Mouse (Mus musculus): Measurements from ENCODE around the gene Phox2a. TPM values are rescaled to one million over a fixed set of nuclear protein-coding genes. Genes with fewer than 3 reads are reported as not detected.

The Phox2a gene
- 0.11 TPM in 1 of 2 replicates, not detected in the other for polyA plus RNA-seq (2016; fragmentation: Nextera tagmentation; extraction: Ambion mirVana)

GRCm38 (mm10) chr7:101817861-101818401 is at the start of gene Phox2a:
Gene Phox2a (plus strand): TSS chr7:101818313.
- Histone ChIP-seq H3K36me3 (peaks cover 3% of the 10 kb centered on the region), H3K27ac (peak within 1 kb of the TSS; percentile 50), H3K4me3 (peak within 1 kb of the TSS; percentile 49), H3K9me3 (replicated peaks) (no peaks in the 10 kb centered on the region), H3K4me1 (peaks cover 40% of the 10 kb centered on the region), H3K27me3 (ENCODE audit: low read depth, poor library complexity, severe bottlenecking) (peaks cover 77% of the 10 kb centered on the region)
- DNase-seq (ENCODE audit: low spot score), result peak; percentile 40
- WGBS, result 1% methylated on average over 44 of the region's 45 CpGs

- no peaks in the 10 kb centered on the region for H3K9me3 ChIP-seq (replicated peaks)
- H3K4me3 ChIP-seq, result no peak overlapping the region
- H3K27me3 ChIP-seq (ENCODE audit: low read depth, poor library complexity, severe bottlenecking), result no peaks in the 10 kb centered on the region
- H3K36me3 ChIP-seq, result peaks cover 4% of the 10 kb centered on the region; the same call in 1 of the 2 replicates
- H3K27ac ChIP-seq, result no peak overlapping the region
- 86% methylated on average over 7 of the region's 7 CpGs for WGBS
- peaks cover 15% of the 10 kb centered on the region for H3K4me1 ChIP-seq
- DNase-seq (ENCODE audit: low spot score), result no peak
Measured at GRCm38 (mm10) chr7:101770051-101770450, 48.1 kb upstream of the Phox2a start.

- Histone ChIP-seq H3K27me3 (ENCODE audit: low read depth, poor library complexity, severe bottlenecking) (no peaks in the 10 kb centered on the region), H3K4me3 (no peak overlapping the region), H3K36me3 (peaks cover 4% of the 10 kb centered on the region; the same call in 1 of the 2 replicates), H3K9me3 (replicated peaks) (no peaks in the 10 kb centered on the region), H3K27ac (no peak overlapping the region; the same call in 1 of the 2 replicates), H3K4me1 (peaks cover 15% of the 10 kb centered on the region)
- DNase-seq (ENCODE audit: low spot score), result no peak
- 70% methylated on average over 1 of the region's 1 CpGs for WGBS
Measured at GRCm38 (mm10) chr7:101771604-101772003, 46.5 kb upstream of the Phox2a start.

GRCm38 (mm10) chr7:101772687-101773086 is 45.4 kb upstream of the Phox2a start:
- no peaks in the 10 kb centered on the region for H3K27me3 ChIP-seq (ENCODE audit: low read depth, poor library complexity, severe bottlenecking)
- 74% methylated on average over 8 of the region's 8 CpGs for WGBS
- peaks cover 15% of the 10 kb centered on the region for H3K4me1 ChIP-seq
- peaks cover 7% of the 10 kb centered on the region; the same call in 1 of the 2 replicates for H3K36me3 ChIP-seq
- no peak overlapping the region for H3K27ac ChIP-seq
- no peaks in the 10 kb centered on the region for H3K9me3 ChIP-seq (replicated peaks)
- DNase-seq (ENCODE audit: low spot score), result no peak
- H3K4me3 ChIP-seq, result no peak overlapping the region

GRCm38 (mm10) chr7:101777053-101777452 is 41.1 kb upstream of the Phox2a start:
- 91% methylated on average over 1 of the region's 1 CpGs for WGBS
- Histone ChIP-seq H3K4me3 (no peak overlapping the region), H3K27ac (no peak overlapping the region), H3K27me3 (ENCODE audit: low read depth, poor library complexity, severe bottlenecking) (no peaks in the 10 kb centered on the region), H3K4me1 (no peaks in the 10 kb centered on the region), H3K9me3 (replicated peaks) (no peaks in the 10 kb centered on the region), H3K36me3 (peaks cover 19% of the 10 kb centered on the region)
- DNase-seq (ENCODE audit: low spot score), result no peak

- 0 out of 2 replicates have a peak overlapping the region, but pooled peaks have one; percentile 43 for H3K27ac ChIP-seq
- H3K36me3 ChIP-seq, result peaks cover 28% of the 10 kb centered on the region
- DNase-seq (ENCODE audit: low spot score), result peak; percentile 60
- peaks cover 73% of the 10 kb centered on the region for H3K27me3 ChIP-seq (ENCODE audit: low read depth, poor library complexity, severe bottlenecking)
- WGBS, result 2% methylated on average over 35 of the region's 35 CpGs
- peaks cover 54% of the 10 kb centered on the region for H3K4me1 ChIP-seq
- H3K9me3 ChIP-seq (replicated peaks), result no peaks in the 10 kb centered on the region
- H3K4me3 ChIP-seq, result peak overlapping the region; percentile 63
Measured at GRCm38 (mm10) chr7:101820295-101821030, 2.4 kb downstream of the Phox2a start.

GRCm38 (mm10) chr7:101821571-101822501 is 3.7 kb downstream of the Phox2a start:
- H3K9me3 ChIP-seq (replicated peaks), result no peaks in the 10 kb centered on the region
- under 1% methylated on average over 71 of the region's 71 CpGs for WGBS
- peaks cover 54% of the 10 kb centered on the region for H3K4me1 ChIP-seq
- peak overlapping the region; percentile 63 for H3K4me3 ChIP-seq
- peak overlapping the region; percentile 95 for H3K27ac ChIP-seq
- H3K36me3 ChIP-seq, result peaks cover 42% of the 10 kb centered on the region
- H3K27me3 ChIP-seq (ENCODE audit: low read depth, poor library complexity, severe bottlenecking), result peaks cover 59% of the 10 kb centered on the region
- DNase-seq (ENCODE audit: low spot score), result peak; percentile 88

- WGBS, result 26% methylated on average over 32 of the region's 32 CpGs
- H3K9me3 ChIP-seq (replicated peaks), result no peaks in the 10 kb centered on the region
- peak; percentile 57 for DNase-seq (ENCODE audit: low spot score)
- peaks cover 49% of the 10 kb centered on the region for H3K4me1 ChIP-seq
- H3K27me3 ChIP-seq (ENCODE audit: low read depth, poor library complexity, severe bottlenecking), result peaks cover 46% of the 10 kb centered on the region
- H3K4me3 ChIP-seq, result 0 out of 2 replicates have a peak overlapping the region, but pooled peaks have one; percentile 4
- peak overlapping the region; percentile 69 for H3K27ac ChIP-seq
- peaks cover 55% of the 10 kb centered on the region for H3K36me3 ChIP-seq
Measured at GRCm38 (mm10) chr7:101822836-101823757, 5.0 kb downstream of the Phox2a start.

- no peak overlapping the region for H3K27ac ChIP-seq
- 87% methylated on average over 18 of the region's 18 CpGs for WGBS
- DNase-seq (ENCODE audit: low spot score), result no peak
- H3K4me3 ChIP-seq, result 0 out of 2 replicates have a peak overlapping the region, but pooled peaks have one; percentile 4
- no peaks in the 10 kb centered on the region for H3K9me3 ChIP-seq (replicated peaks)
- H3K27me3 ChIP-seq (ENCODE audit: low read depth, poor library complexity, severe bottlenecking), result peaks cover 37% of the 10 kb centered on the region
- peaks cover 42% of the 10 kb centered on the region for H3K4me1 ChIP-seq
- H3K36me3 ChIP-seq, result peaks cover 64% of the 10 kb centered on the region
Measured at GRCm38 (mm10) chr7:101823758-101824630, 5.9 kb downstream of the Phox2a start.

GRCm38 (mm10) chr7:101830373-101830772 is 12.3 kb downstream of the Phox2a start:
- H3K36me3 ChIP-seq, result peaks cover 95% of the 10 kb centered on the region
- no peaks in the 10 kb centered on the region for H3K9me3 ChIP-seq (replicated peaks)
- 99% methylated on average over 3 of the region's 3 CpGs for WGBS
- H3K4me1 ChIP-seq, result peaks cover 19% of the 10 kb centered on the region
- DNase-seq (ENCODE audit: low spot score), result no peak
- H3K27me3 ChIP-seq (ENCODE audit: low read depth, poor library complexity, severe bottlenecking), result no peaks in the 10 kb centered on the region
- H3K27ac ChIP-seq, result no peak overlapping the region
- no peak overlapping the region for H3K4me3 ChIP-seq

GRCm38 (mm10) chr7:101831437-101831836 is 13.3 kb downstream of the Phox2a start:
- no peak for DNase-seq (ENCODE audit: low spot score)
- Histone ChIP-seq H3K36me3 (peaks cover 85% of the 10 kb centered on the region), H3K27ac (no peak overlapping the region), H3K4me3 (no peak overlapping the region), H3K27me3 (ENCODE audit: low read depth, poor library complexity, severe bottlenecking) (no peaks in the 10 kb centered on the region), H3K4me1 (peaks cover 25% of the 10 kb centered on the region), H3K9me3 (replicated peaks) (no peaks in the 10 kb centered on the region)
- WGBS, result 94% methylated on average over 8 of the region's 8 CpGs

All from limb, embryonic 10.5 days (tissue).